Mouse (Mus musculus) left cerebral cortex, adult 11 months (tissue): ENCODE measurements around the gene Gm10681.
"Not testable (repeated sequence)": the region's sequence is repeated elsewhere in the genome, so short reads cannot be mapped to it uniquely, and the experiment has no call there.

ENCODE experiments used
- DNase-seq: peaks from one replicate; pipeline ENCODE4 v3.0.0; 2022; ENCODE audit warnings: low spot score

The Gm10681 gene

GRCm38 (mm10) chr3:98588707-98589106, at the start of gene Gm10681:
Gene Gm10681 (minus strand): TSS chr3:98588807.
- DNase-seq: no peak

- DNase-seq: no peak
These were observed 46.5 kb upstream of the Gm10681 start for GRCm38 (mm10) chr3:98635145-98635544.

- DNase-seq: no peak
These were observed 41.5 kb upstream of the Gm10681 start, which contains the start of gene Hsd3b5 for GRCm38 (mm10) chr3:98630152-98630551. Gene Hsd3b5 (minus strand): TSS chr3:98630252.

- no peak for DNase-seq
These were observed 41.0 kb upstream of the Gm10681 start for GRCm38 (mm10) chr3:98629633-98630032.

GRCm38 (mm10) chr3:98616786-98617185, 28.2 kb upstream of the Gm10681 start:
- DNase-seq: not testable (repeated sequence)

- not testable (repeated sequence) for DNase-seq
These were observed 27.6 kb upstream of the Gm10681 start for GRCm38 (mm10) chr3:98616244-98616643.

- DNase-seq: not testable (repeated sequence)
These were observed 25.9 kb upstream of the Gm10681 start for GRCm38 (mm10) chr3:98614406-98614927.

GRCm38 (mm10) chr3:98613963-98614362, 25.4 kb upstream of the Gm10681 start:
- no peak for DNase-seq

- DNase-seq: not testable (repeated sequence)
These were observed 24.9 kb upstream of the Gm10681 start for GRCm38 (mm10) chr3:98613540-98613939.

GRCm38 (mm10) chr3:98587721-98588120, 886 bp downstream of the Gm10681 start:
- no peak for DNase-seq

GRCm38 (mm10) chr3:98582622-98583021, 6.0 kb downstream of the Gm10681 start:
- DNase-seq: not testable (repeated sequence)

GRCm38 (mm10) chr3:98582202-98582601, 6.4 kb downstream of the Gm10681 start:
- DNase-seq: not testable (repeated sequence)

GRCm38 (mm10) chr3:98581024-98581423, 7.6 kb downstream of the Gm10681 start:
- peak; percentile 25 for DNase-seq

GRCm38 (mm10) chr3:98567717-98568116, 20.9 kb downstream of the Gm10681 start:
- not testable (repeated sequence) for DNase-seq

- DNase-seq: not testable (repeated sequence)
These were observed 23.7 kb downstream of the Gm10681 start for GRCm38 (mm10) chr3:98564894-98565293.

GRCm38 (mm10) chr3:98563831-98564230, 24.8 kb downstream of the Gm10681 start:
- DNase-seq: not testable (repeated sequence)

GRCm38 (mm10) chr3:98560711-98561110, 27.9 kb downstream of the Gm10681 start:
- not testable (repeated sequence) for DNase-seq

- DNase-seq: not testable (repeated sequence)
These were observed 37.8 kb downstream of the Gm10681 start for GRCm38 (mm10) chr3:98550832-98551231.

GRCm38 (mm10) chr3:98550215-98550614, 38.4 kb downstream of the Gm10681 start:
- not testable (repeated sequence) for DNase-seq

GRCm38 (mm10) chr3:98548495-98548894, 40.1 kb downstream of the Gm10681 start:
- DNase-seq: not testable (repeated sequence)

GRCm38 (mm10) chr3:98547641-98548040, 41.0 kb downstream of the Gm10681 start:
- DNase-seq: not testable (repeated sequence)

GRCm38 (mm10) chr3:98524978-98525377, 63.6 kb downstream of the Gm10681 start:
- DNase-seq: not testable (repeated sequence)

GRCm38 (mm10) chr3:98524552-98524951, 64.1 kb downstream of the Gm10681 start:
- DNase-seq: not testable (repeated sequence)

GRCm38 (mm10) chr3:98522779-98523178, 65.8 kb downstream of the Gm10681 start:
- not testable (repeated sequence) for DNase-seq
